Mouse (Mus musculus): ENCODE results near the gene Tbc1d1.

GRCm38 (mm10) chr5:64217816-64218602, 61.9 kb downstream of the Tbc1d1 start:
- TF ChIP-seq CTCF (IDR thresholded peaks at IDR 0.05; ENCODE audit: low read depth, low read length) (no peak), POLR2A (IDR thresholded peaks at IDR 0.05; ENCODE audit: borderline replicate concordance, low read depth, low read length) (no peak)
